ENCODE assay signal across 11 mouse cellular contexts in genomic region chr2:181602367-181602766, GRCm38 (mm10). TPM values are rescaled to one million over a fixed set of nuclear protein-coding genes. Genes with fewer than 3 reads are reported as not detected.
DNase-seq lines count a peak whose midpoint lies in the region; ATAC-seq and TF ChIP-seq lines count a peak whose summit lies in the region.
"Had no signal": no experiment of that assay in that cellular context is flagged by ENCODE, and none has a peak within 500 bp of the region (broad histone marks: within the 10 kb centered on the region; RNA-seq: fewer than 3 reads in every experiment).

No protein-coding gene starts in this region.

- no peaks in the 10 kb centered on the region for H3K36me3 ChIP-seq in heart, embryonic 14.5 days (ENCODE audit: control insufficient read depth, insufficient read depth, low read length)
- H3K36me3 ChIP-seq in G1E (replicated peaks): peaks cover 25% of the 10 kb centered on the region
- H3K36me3 ChIP-seq in forebrain, postnatal 0 days (ENCODE audit: insufficient read depth): 0 out of 2 replicates have a peak, but pooled peaks cover 3% of the 10 kb centered on the region
- H3K36me3 ChIP-seq in liver, embryonic 16.5 days (ENCODE audit: control insufficient read depth, insufficient read depth): no peaks in the 10 kb centered on the region

- H3K27me3 ChIP-seq in heart, embryonic 14.5 days (ENCODE audit: control insufficient read depth, insufficient read depth, low read length): no peaks in the 10 kb centered on the region
- H3K27me3 ChIP-seq in G1E (ENCODE audit: insufficient read depth, low read length): peaks cover 5% of the 10 kb centered on the region; the same call in 1 of the 2 replicates
- no peaks in the 10 kb centered on the region for H3K27me3 ChIP-seq in forebrain, postnatal 0 days (ENCODE audit: insufficient read depth, low read length)
- H3K27me3 ChIP-seq in liver, embryonic 16.5 days (ENCODE audit: control insufficient read depth, insufficient read depth, low read depth, low read length): peaks cover 19% of the 10 kb centered on the region

- DNase-seq in heart, adult 9 months (ENCODE audit: low spot score in 2 of 2): no peak
- no peak for DNase-seq in G1E (ENCODE audit: low spot score)
- no peak for DNase-seq in forebrain, postnatal 0 days
- DNase-seq in urinary bladder, adult 18-20 months (ENCODE audit: low spot score in 2 of 2): no peak
- no peak for DNase-seq in adrenal gland, postnatal 14 days
- DNase-seq: adrenal gland, postnatal 25 days; layer of hippocampus, postnatal 36 days had no signal

- peak overlapping the region; percentile 86 for H3K4me2 ChIP-seq in heart, embryonic 14.5 days (ENCODE audit: low read length)
- H3K4me2 ChIP-seq in forebrain, postnatal 0 days (ENCODE audit: low read depth): peak overlapping the region; percentile 57
- H3K4me2 ChIP-seq in liver, embryonic 16.5 days (ENCODE audit: low read depth, low read length): peak overlapping the region; percentile 89

- no peak for TF ChIP-seq CTCF in G1E (IDR thresholded peaks at IDR 0.05; ENCODE audit: low read depth, low read length)
- no peak for TF ChIP-seq CTCF in forebrain, postnatal 0 days (IDR thresholded peaks at IDR 0.05; ENCODE audit: low read depth)

- no peak overlapping the region for H3K4me3 ChIP-seq in heart, embryonic 14.5 days (ENCODE audit: control insufficient read depth in 1 of 2, insufficient read depth in 1 of 2, low read depth in 1 of 2, low read length in 2 of 2)
- peak overlapping the region; percentile 95 for H3K4me3 ChIP-seq in G1E (ENCODE audit: low read depth, low read length)
- H3K4me3 ChIP-seq in forebrain, postnatal 0 days (ENCODE audit: low read depth, low read length): peak overlapping the region; percentile 87; the same call in 1 of the 2 replicates
- peak overlapping the region; percentile 67 for H3K4me3 ChIP-seq in liver, embryonic 16.5 days (ENCODE audit: low read depth, low read length)

- no peak overlapping the region; the same call in 1 of the 2 replicates for H3K9ac ChIP-seq in heart, embryonic 14.5 days (ENCODE audit: low read length)
- H3K9ac ChIP-seq in forebrain, postnatal 0 days: no peak overlapping the region
- peak overlapping the region; percentile 73; the same call in 1 of the 2 replicates for H3K9ac ChIP-seq in liver, embryonic 16.5 days (ENCODE audit: low read depth, low read length)

- ATAC-seq in heart, embryonic 14.5 days (ENCODE audit: insufficient number of reproducible peaks, insufficient read depth, low FRiP score, low read depth): no peak
- no peak for ATAC-seq in G1E (ENCODE audit: extremely low read depth, insufficient number of reproducible peaks, low FRiP score, poor library complexity, severe bottlenecking)
- ATAC-seq in forebrain, postnatal 0 days: no peak
- ATAC-seq in liver, embryonic 16.5 days (ENCODE audit: low read depth): no peak
- ATAC-seq in frontal cortex, adult (ENCODE audit: low TSS enrichment): no peak
- ATAC-seq: CD4-positive, CD25-positive, alpha-beta regulatory T cell, adult 4 months had no signal

- H3K9me3 ChIP-seq in heart, embryonic 14.5 days (ENCODE audit: control insufficient read depth, low read length): no peaks in the 10 kb centered on the region
- no peaks in the 10 kb centered on the region for H3K9me3 ChIP-seq in G1E (replicated peaks)
- no peaks in the 10 kb centered on the region for H3K9me3 ChIP-seq in forebrain, postnatal 0 days (ENCODE audit: low read length)
- H3K9me3 ChIP-seq in liver, embryonic 16.5 days (replicated peaks; ENCODE audit: control insufficient read depth, low read length): no peaks in the 10 kb centered on the region

- 71% methylated on average over 4 of the region's 4 CpGs for whole genome bisulfite sequencing in heart, embryonic 14.5 days
- 77% methylated on average over 4 of the region's 4 CpGs for WGBS in forebrain, postnatal 0 days
- 48% methylated on average over 4 of the region's 4 CpGs for WGBS in liver, embryonic 16.5 days (ENCODE audit: insufficient replicate concordance)

- no peak overlapping the region for H3K27ac ChIP-seq in heart, embryonic 14.5 days (replicated peaks in 1 of 2; ENCODE audit: control insufficient read depth in 1 of 2, insufficient read depth in 1 of 2, low read depth in 2 of 2, low read length in 2 of 2)
- H3K27ac ChIP-seq in forebrain, postnatal 0 days (ENCODE audit: low read depth, low read length): no peak overlapping the region
- H3K27ac ChIP-seq in liver, embryonic 16.5 days (ENCODE audit: low read length): no peak overlapping the region

- peaks cover 4 to 17% of the 10 kb centered on the region in 2 experiments for H3K4me1 ChIP-seq in heart, embryonic 14.5 days (ENCODE audit: control insufficient read depth in 2 of 2, insufficient read depth in 2 of 2, low read length in 2 of 2)
- H3K4me1 ChIP-seq in G1E (ENCODE audit: insufficient read depth, low read depth, low read length): peaks cover 61% of the 10 kb centered on the region
- peaks cover 13% of the 10 kb centered on the region for H3K4me1 ChIP-seq in forebrain, postnatal 0 days (ENCODE audit: insufficient read depth)
- H3K4me1 ChIP-seq in liver, embryonic 16.5 days (ENCODE audit: control insufficient read depth, low read depth, low read length): peaks cover 32% of the 10 kb centered on the region

RNA-seq across cellular contexts. Expression of gene Samd10, which starts 3.4 kb away (rescaled TPM):
- 13.3 and 14.0 TPM in 2 replicates for polyA plus RNA-seq in heart, embryonic 14.5 days (2014; fragmentation: Nextera tagmentation; extraction: Ambion mirVana)
- total RNA-seq in G1E (2014; fragmentation: Nextera tagmentation) (10.6 and 16.1 TPM in 2 replicates), G1E (2017) (2.5 and 3.1 TPM in 2 replicates)
- polyA plus RNA-seq in G1E (2012): 7.6 and 9.7 TPM in 2 replicates
- total RNA-seq in forebrain, postnatal 0 days (2014; rRNA removed): 64.9 and 85.6 TPM in 2 replicates
- 82.6 and 108 TPM in 2 replicates for polyA plus RNA-seq in forebrain, postnatal 0 days (2015; fragmentation: Nextera tagmentation; extraction: Ambion mirVana)
- 1.7 and 2.3 TPM in 2 replicates for polyA plus RNA-seq in liver, embryonic 16.5 days (2015; fragmentation: Nextera tagmentation; extraction: Ambion mirVana)
- total RNA-seq in adrenal gland, postnatal 14 days (2021): 8.5 and 11.8 TPM in 2 replicates

RNA-seq across cellular contexts. Expression of gene Zfp512b, which starts 9.8 kb away (rescaled TPM):
- polyA plus RNA-seq in heart, embryonic 14.5 days (2014; fragmentation: Nextera tagmentation; extraction: Ambion mirVana): 29.3 and 32.0 TPM in 2 replicates
- total RNA-seq in G1E (2014; fragmentation: Nextera tagmentation): 19.9 and 40.5 TPM in 2 replicates
- 16.3 and 19.8 TPM in 2 replicates for total RNA-seq in G1E (2017)
- 88.2 and 90.0 TPM in 2 replicates for polyA plus RNA-seq in G1E (2012)
- total RNA-seq in forebrain, postnatal 0 days (2014; rRNA removed): 74.6 and 75.6 TPM in 2 replicates
- 44.7 and 62.3 TPM in 2 replicates for polyA plus RNA-seq in forebrain, postnatal 0 days (2015; fragmentation: Nextera tagmentation; extraction: Ambion mirVana)
- polyA plus RNA-seq in liver, embryonic 16.5 days (2015; fragmentation: Nextera tagmentation; extraction: Ambion mirVana): 6.2 and 7.6 TPM in 2 replicates
- total RNA-seq in adrenal gland, postnatal 14 days (2021): 57.3 and 67.7 TPM in 2 replicates

RNA-seq across cellular contexts. Expression of gene Prpf6, which starts 10.7 kb away (rescaled TPM):
- 41.1 and 43.0 TPM in 2 replicates for polyA plus RNA-seq in heart, embryonic 14.5 days (2014; fragmentation: Nextera tagmentation; extraction: Ambion mirVana)
- total RNA-seq in G1E (2014; fragmentation: Nextera tagmentation) (53.1 and 60.8 TPM in 2 replicates), G1E (2017) (76.4 and 91.9 TPM in 2 replicates)
- 20.3 and 27.8 TPM in 2 replicates for polyA plus RNA-seq in G1E (2012)
- total RNA-seq in forebrain, postnatal 0 days (2014; rRNA removed): 45.8 and 49.6 TPM in 2 replicates
- 43.7 and 46.5 TPM in 2 replicates for polyA plus RNA-seq in forebrain, postnatal 0 days (2015; fragmentation: Nextera tagmentation; extraction: Ambion mirVana)
- 24.2 and 25.0 TPM in 2 replicates for polyA plus RNA-seq in liver, embryonic 16.5 days (2015; fragmentation: Nextera tagmentation; extraction: Ambion mirVana)
- 59.4 and 60.0 TPM in 2 replicates for total RNA-seq in adrenal gland, postnatal 14 days (2021)

RNA-seq across cellular contexts. Expression of gene Uckl1, which starts 17.7 kb away (rescaled TPM):
- 72.1 and 72.2 TPM in 2 replicates for polyA plus RNA-seq in heart, embryonic 14.5 days (2014; fragmentation: Nextera tagmentation; extraction: Ambion mirVana)
- total RNA-seq in G1E (2014; fragmentation: Nextera tagmentation): 51.3 and 66.0 TPM in 2 replicates
- 54.9 and 63.9 TPM in 2 replicates for total RNA-seq in G1E (2017)
- polyA plus RNA-seq in G1E (2012): 46.9 and 63.2 TPM in 2 replicates
- 55.8 and 59.1 TPM in 2 replicates for total RNA-seq in forebrain, postnatal 0 days (2014; rRNA removed)
- polyA plus RNA-seq in forebrain, postnatal 0 days (2015; fragmentation: Nextera tagmentation; extraction: Ambion mirVana): 42.7 and 43.0 TPM in 2 replicates
- polyA plus RNA-seq in liver, embryonic 16.5 days (2015; fragmentation: Nextera tagmentation; extraction: Ambion mirVana): 21.0 and 23.6 TPM in 2 replicates
- 68.8 and 77.5 TPM in 2 replicates for total RNA-seq in adrenal gland, postnatal 14 days (2021)

RNA-seq across cellular contexts. Expression of gene Gm29797, which starts 54.5 kb away (rescaled TPM):
- polyA plus RNA-seq in heart, embryonic 14.5 days (2014; fragmentation: Nextera tagmentation; extraction: Ambion mirVana): not detected in 2 replicates
- total RNA-seq in G1E (2014; fragmentation: Nextera tagmentation) (not detected in 2 replicates), G1E (2017) (not detected in 2 replicates)
- polyA plus RNA-seq in G1E (2012): 0.12 TPM in 1 of 2 replicates, not detected in the other
- not detected in 2 replicates for total RNA-seq in forebrain, postnatal 0 days (2014; rRNA removed)
- polyA plus RNA-seq in forebrain, postnatal 0 days (2015; fragmentation: Nextera tagmentation; extraction: Ambion mirVana): not detected in 2 replicates
- polyA plus RNA-seq in liver, embryonic 16.5 days (2015; fragmentation: Nextera tagmentation; extraction: Ambion mirVana): 0.19 TPM in 1 of 2 replicates, not detected in the other
- total RNA-seq in adrenal gland, postnatal 14 days (2021): not detected in 2 replicates
- total RNA-seq: adrenal gland, postnatal 25 days had no signal
- polyA plus RNA-seq: CD4-positive, CD25-positive, alpha-beta regulatory T cell, adult 4 months had no signal

Comparison
In these comparisons a context has a peak if more than half of its experiments do, and no peak if none do; other contexts are left out.
1. H3K4me3 ChIP-seq: peak in G1E (single experiment), forebrain, postnatal 0 days (single experiment) and liver, embryonic 16.5 days (single experiment); none in heart, embryonic 14.5 days (0 of 2).
2. Peak in every context shown above with its lines, with median percentiles within 50 percentile points of each other: H3K4me2 ChIP-seq.